Mouse (Mus musculus) midbrain, embryonic 14.5 days (tissue): ENCODE measurements around the gene Golph3l. TPM values are rescaled to one million over a fixed set of nuclear protein-coding genes. Genes with fewer than 3 reads are reported as not detected.

Experiments used
- ATAC-seq: fragments of 200-750 bp; cut with Nextera tagmentation; 2 replicates; pipeline ENCODE4 v1.8.0; 2017; ENCODE audit warnings: moderate number of reproducible peaks, moderate library complexity; ENCODE audit not compliant: low FRiP score, low TSS enrichment
- DNase-seq: peaks from one replicate; pipeline ENCODE4 v3.0.0-alpha.2; 2015
- H3K27ac ChIP-seq: fragments of 300-500 bp; sonication (generic); replicated peaks from 2 replicates; pipeline ENCODE4 v1.5.1; 2014; ENCODE audit warnings: mild to moderate bottlenecking, low read depth, low read length, moderate library complexity
- H3K27me3 ChIP-seq: fragments of 300-500 bp; sonication (generic); 2 replicates; pipeline ENCODE4 v1.6.1; 2014; ENCODE audit warnings: low read length, control low read depth, mixed read lengths; ENCODE audit not compliant: control insufficient read depth, insufficient read depth
- H3K36me3 ChIP-seq: fragments of 300-500 bp; sonication (generic); 2 replicates; pipeline ENCODE4 v1.6.1; 2014; ENCODE audit warnings: low read length, control low read depth; ENCODE audit not compliant: control insufficient read depth, insufficient read depth
- H3K4me1 ChIP-seq: fragments of 300-500 bp; sonication (generic); 2 replicates; pipeline ENCODE4 v1.6.1; 2014; ENCODE audit warnings: mild to moderate bottlenecking, antibody characterized with exemption, low read length, control low read depth; ENCODE audit not compliant: control insufficient read depth, insufficient read depth
- H3K4me2 ChIP-seq: fragments of 300-500 bp; sonication (generic); 2 replicates; pipeline ENCODE4 v1.6.1; 2014; ENCODE audit warnings: mild to moderate bottlenecking, low read length, moderate library complexity
- H3K4me3 ChIP-seq: fragments of 300-500 bp; sonication (generic); replicated peaks from 2 replicates; pipeline ENCODE4 v1.5.1; 2014; ENCODE audit warnings: low read depth, low read length
- H3K9ac ChIP-seq: fragments of 300-500 bp; sonication (generic); replicated peaks from 2 replicates; pipeline ENCODE4 v1.6.1; 2014; ENCODE audit warnings: mild to moderate bottlenecking, low read length, moderate library complexity
- H3K9me3 ChIP-seq: fragments of 300-500 bp; sonication (generic); 2 replicates; pipeline ENCODE4 v1.6.1; 2016; ENCODE audit warnings: low read length, control low read depth, mixed read lengths; ENCODE audit not compliant: control insufficient read depth
- WGBS: fragments of 180-500 bp; shearing (Covaris S2); extraction: QIAGEN DNeasy Blood & Tissue Kit; methylation state at CpG from one replicate; pipeline ENCODE4 v1.1.7; 2014; 5-methylcytosine and 5-hydroxymethylcytosine counted together
- polyA plus RNA-seq: library from polyadenylated mRNA; unstranded; fragments of >200 nt; fragmentation: Nextera tagmentation; extraction: Ambion mirVana; gene quantifications from 2 replicates; pipeline ENCODE4 v1.2.1, GENCODE M21; 2014

Golph3l gene
- polyA plus RNA-seq, 1 experiment from 2014 or later, result 36.9 TPM

DNA sequence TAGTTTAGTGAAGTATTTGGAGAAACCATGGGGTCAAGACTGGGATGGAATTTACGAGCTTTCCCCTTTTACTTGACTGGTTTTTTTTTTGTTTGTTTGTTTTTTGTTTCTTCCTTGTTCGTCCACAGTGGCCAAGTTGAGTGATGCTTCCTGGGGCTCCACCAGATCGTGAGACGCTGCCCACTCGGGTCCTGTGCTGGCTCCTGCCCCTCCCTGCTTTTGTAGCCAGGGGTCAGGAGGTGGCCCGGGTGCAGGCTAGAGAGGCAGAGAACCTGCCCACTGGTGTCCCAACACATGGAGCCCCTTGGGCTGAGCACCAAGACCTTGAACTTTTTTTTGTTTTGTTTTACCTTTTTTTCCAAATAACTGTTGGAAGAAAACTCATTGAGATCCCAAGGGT is 42.6 kb downstream of the Golph3l start:
- no peak overlapping the region for H3K4me3 ChIP-seq
- no peaks in the 10 kb centered on the region for H3K9me3 ChIP-seq
- peaks cover 2% of the 10 kb centered on the region for H3K4me1 ChIP-seq
- 84% methylated on average over 6 of the region's 6 CpGs for WGBS
- no peaks in the 10 kb centered on the region for H3K27me3 ChIP-seq
- no peak overlapping the region for H3K9ac ChIP-seq
- ATAC-seq (no peak), DNase-seq (no peak)
- no peak overlapping the region for H3K4me2 ChIP-seq
- H3K36me3 ChIP-seq, result peaks cover 99% of the 10 kb centered on the region
- no peak overlapping the region for H3K27ac ChIP-seq

DNA sequence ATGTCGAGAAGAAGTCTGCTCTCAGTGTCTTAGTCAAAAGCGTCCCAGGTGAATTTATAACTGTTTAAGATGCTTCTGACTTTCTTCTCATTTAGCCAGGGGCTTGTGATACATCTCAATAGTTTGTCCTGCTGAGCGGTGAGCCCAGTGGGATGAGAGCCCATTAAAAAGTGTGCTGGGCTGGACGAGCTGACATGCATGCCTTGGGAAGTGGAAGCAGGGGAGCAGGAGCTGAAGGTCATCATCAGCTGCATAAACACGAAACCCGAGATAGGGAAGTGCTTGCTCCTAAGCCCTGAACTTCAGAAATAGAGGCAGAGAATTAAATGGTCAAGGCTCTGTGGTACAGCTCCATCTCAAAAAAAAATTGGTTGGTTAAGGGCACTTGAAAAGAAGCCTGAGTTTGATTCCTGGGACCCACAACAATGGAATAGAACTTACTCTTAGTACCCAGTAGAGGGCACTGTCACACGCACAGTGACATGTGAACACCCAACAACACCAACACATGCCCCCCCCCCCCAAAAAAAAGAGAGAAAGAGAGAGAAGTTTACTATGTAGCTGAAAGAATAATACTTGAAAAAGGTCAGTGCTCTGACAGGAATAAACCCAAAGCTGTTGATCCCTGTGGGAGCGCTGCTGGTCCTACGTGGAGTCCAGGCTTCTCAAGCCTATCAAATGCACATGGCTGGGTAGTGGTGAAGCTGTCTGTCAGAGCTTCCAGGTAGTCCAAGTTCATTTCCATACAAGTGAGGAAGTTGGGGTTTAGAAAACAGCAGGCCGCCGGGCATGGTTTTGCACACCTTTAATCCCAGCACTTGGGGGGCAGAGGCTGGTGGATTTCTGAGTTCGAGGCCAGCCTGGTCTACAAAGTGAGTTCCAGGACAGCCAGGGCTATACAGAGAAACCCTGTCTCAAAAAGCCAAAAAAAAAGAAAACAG is 44.2 kb downstream of the Golph3l start:
- Histone ChIP-seq H3K27ac (no peak overlapping the region), H3K4me2 (no peak overlapping the region), H3K9me3 (no peaks in the 10 kb centered on the region), H3K4me3 (no peak overlapping the region), H3K9ac (no peak overlapping the region), H3K4me1 (no peaks in the 10 kb centered on the region), H3K36me3 (peaks cover 97% of the 10 kb centered on the region), H3K27me3 (no peaks in the 10 kb centered on the region)
- DNase-seq (peak; percentile 50), ATAC-seq (no peak)
- 81% methylated on average over 12 of the region's 12 CpGs for WGBS

DNA sequence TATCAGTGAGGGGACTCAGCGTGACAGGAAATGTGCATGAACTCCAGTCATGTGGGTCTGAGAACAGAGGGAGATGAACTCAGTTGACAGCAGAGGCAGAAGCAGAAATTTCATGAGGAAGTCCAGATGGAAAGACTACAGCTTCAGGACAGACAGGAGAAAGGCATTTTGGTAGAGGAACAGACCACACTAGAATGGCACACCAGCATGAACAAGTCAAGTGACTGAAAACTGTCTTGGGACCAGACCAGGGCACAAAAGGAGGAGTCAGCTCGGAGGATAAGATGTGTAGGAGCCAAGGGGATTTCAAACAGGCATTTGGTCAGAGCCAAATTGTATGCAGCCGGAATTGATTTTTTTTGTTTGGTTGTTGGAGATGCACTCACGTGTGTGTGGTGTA is 46.9 kb downstream of the Golph3l start:
- Histone ChIP-seq H3K27ac (no peak overlapping the region), H3K9me3 (no peaks in the 10 kb centered on the region), H3K4me2 (no peak overlapping the region), H3K27me3 (no peaks in the 10 kb centered on the region), H3K4me1 (no peaks in the 10 kb centered on the region), H3K36me3 (peaks cover 78% of the 10 kb centered on the region), H3K4me3 (no peak overlapping the region), H3K9ac (no peak overlapping the region)
- DNase-seq (no peak), ATAC-seq (no peak)
- 81% methylated on average over 4 of the region's 4 CpGs for WGBS

GRCm38 (mm10) chr3:95636072-95636471 is 47.3 kb downstream of the Golph3l start:
- no peak overlapping the region for H3K9ac ChIP-seq
- no peak overlapping the region for H3K27ac ChIP-seq
- 88% methylated on average over 4 of the region's 4 CpGs for WGBS
- H3K4me2 ChIP-seq, result no peak overlapping the region
- no peaks in the 10 kb centered on the region for H3K9me3 ChIP-seq
- no peaks in the 10 kb centered on the region for H3K27me3 ChIP-seq
- H3K4me3 ChIP-seq, result no peak overlapping the region
- H3K4me1 ChIP-seq, result no peaks in the 10 kb centered on the region
- no peak for ATAC-seq
- no peak for DNase-seq
- peaks cover 73% of the 10 kb centered on the region for H3K36me3 ChIP-seq

DNA sequence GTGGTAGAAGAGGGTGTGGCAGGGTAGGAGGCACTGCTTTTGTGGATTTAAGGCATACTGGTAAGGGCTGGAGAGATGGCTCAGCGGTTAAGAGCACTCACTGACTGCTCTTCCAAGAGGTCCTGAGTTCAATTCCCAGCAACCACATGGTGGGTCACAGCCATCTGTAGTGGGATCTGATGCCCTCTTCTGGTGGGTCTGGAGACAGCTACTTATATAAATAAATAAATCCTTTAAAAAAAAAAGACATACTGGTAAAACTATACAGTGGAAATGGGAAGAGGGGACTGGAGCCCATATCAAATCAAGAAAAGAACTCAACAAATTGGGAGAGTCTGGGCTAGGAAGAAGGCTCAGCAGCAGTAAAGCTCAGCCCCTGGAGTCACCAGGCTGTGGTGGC is 51.0 kb downstream of the Golph3l start:
- H3K4me2 ChIP-seq, result no peak overlapping the region
- no peaks in the 10 kb centered on the region for H3K9me3 ChIP-seq
- no peak overlapping the region for H3K4me3 ChIP-seq
- WGBS, result 79% methylated on average over 1 of the region's 1 CpGs
- no peaks in the 10 kb centered on the region for H3K27me3 ChIP-seq
- DNase-seq, result no peak
- H3K27ac ChIP-seq, result no peak overlapping the region
- no peak overlapping the region for H3K9ac ChIP-seq
- peaks cover 44% of the 10 kb centered on the region for H3K36me3 ChIP-seq
- no peak for ATAC-seq
- H3K4me1 ChIP-seq, result no peaks in the 10 kb centered on the region

- ATAC-seq, result no peak
- 93% methylated on average over 7 of the region's 7 CpGs for WGBS
- no peaks in the 10 kb centered on the region for H3K4me1 ChIP-seq
Measured at GRCm38 (mm10) chr3:95643097-95643496, 54.4 kb downstream of the Golph3l start.

DNA sequence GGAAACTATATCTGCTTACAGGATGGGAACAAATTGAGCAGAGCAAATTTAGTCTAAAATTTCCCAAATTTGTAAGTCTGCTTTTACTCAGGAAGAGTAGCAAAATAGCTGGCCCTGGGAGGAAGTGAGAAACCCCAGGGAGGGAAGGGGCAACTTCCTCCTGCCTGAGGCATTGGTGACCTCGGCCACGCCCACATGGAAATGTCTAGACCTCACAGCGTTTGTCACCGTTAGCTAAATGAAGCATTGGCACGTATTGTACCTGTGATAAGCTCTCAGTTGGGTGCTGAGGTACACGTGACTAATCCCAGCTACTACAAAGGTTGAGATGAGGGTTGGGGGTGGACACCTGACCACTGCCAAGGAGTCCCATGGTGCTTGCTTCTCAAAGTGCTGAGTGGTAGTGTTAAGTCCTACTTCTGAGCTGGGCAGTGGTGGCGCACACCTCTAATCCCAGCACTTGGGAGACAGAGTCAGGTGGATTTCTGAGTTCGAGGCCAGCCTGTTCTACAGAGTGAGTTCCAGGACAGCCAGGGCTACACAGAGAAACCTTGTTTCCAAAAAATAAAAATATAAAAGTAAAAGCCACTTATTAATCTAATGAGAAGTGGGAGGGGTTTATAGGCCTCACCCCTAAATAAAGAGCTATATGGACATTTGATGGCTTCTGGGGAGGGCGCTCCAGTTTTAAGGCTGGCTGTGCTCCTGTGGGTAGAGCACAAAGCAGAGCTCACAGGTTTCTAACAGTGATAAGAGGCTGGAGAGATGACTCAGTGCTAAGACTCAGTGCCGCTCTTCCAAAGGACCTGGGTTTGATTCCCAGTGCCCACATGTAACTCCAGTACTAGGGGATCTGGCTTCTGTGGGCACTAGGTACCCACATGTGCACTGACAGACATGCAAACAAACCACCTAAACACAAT is 56.8 kb downstream of the Golph3l start:
- WGBS, result 70% methylated on average over 10 of the region's 10 CpGs
- Histone ChIP-seq H3K9me3 (no peaks in the 10 kb centered on the region), H3K4me2 (no peak overlapping the region), H3K4me3 (no peak overlapping the region), H3K9ac (no peak overlapping the region), H3K27me3 (no peaks in the 10 kb centered on the region), H3K36me3 (peaks cover 6% of the 10 kb centered on the region; the same call in 1 of the 2 replicates), H3K4me1 (no peaks in the 10 kb centered on the region), H3K27ac (no peak overlapping the region)
- ATAC-seq (no peak), DNase-seq (no peak)

More at GRCm38 (mm10) chr3:95643097-95643496, 54.4 kb downstream of the Golph3l start:
- Histone ChIP-seq H3K27me3 (no peaks in the 10 kb centered on the region), H3K4me2 (no peak overlapping the region), H3K36me3 (peaks cover 12% of the 10 kb centered on the region; the same call in 1 of the 2 replicates), H3K4me3 (no peak overlapping the region), H3K27ac (no peak overlapping the region), H3K9me3 (no peaks in the 10 kb centered on the region), H3K9ac (no peak overlapping the region)
- no peak for DNase-seq

DNA sequence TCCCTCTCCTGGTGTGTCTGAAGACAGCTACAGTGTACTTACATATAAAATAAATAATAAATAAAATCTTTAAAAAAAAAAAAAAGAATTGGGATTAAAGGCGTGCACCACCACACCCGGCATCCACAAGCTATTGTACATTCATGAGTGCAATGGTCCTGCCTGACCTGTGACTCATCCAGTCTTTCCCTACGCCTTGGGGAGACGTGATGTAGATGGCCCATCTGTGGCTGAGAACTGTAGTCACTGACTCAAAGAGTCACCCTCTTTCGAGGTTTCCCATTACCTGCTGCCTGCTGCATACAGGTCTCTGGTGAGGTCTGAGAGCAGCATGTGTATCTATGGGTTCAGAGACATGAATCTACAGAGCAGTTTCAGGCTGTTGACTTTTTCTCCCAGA is 59.3 kb downstream of the Golph3l start:
- H3K4me1 ChIP-seq, result no peaks in the 10 kb centered on the region
- 90% methylated on average over 5 of the region's 5 CpGs for WGBS
- no peak overlapping the region for H3K4me3 ChIP-seq
- H3K27ac ChIP-seq, result no peak overlapping the region
- H3K4me2 ChIP-seq, result no peak overlapping the region
- no peak overlapping the region for H3K9ac ChIP-seq
- H3K9me3 ChIP-seq, result no peaks in the 10 kb centered on the region
- no peak for ATAC-seq
- H3K27me3 ChIP-seq, result no peaks in the 10 kb centered on the region
- no peak for DNase-seq
- H3K36me3 ChIP-seq, result no peaks in the 10 kb centered on the region
